Mouse (Mus musculus) lung, adult 2 months (tissue): ENCODE measurements at regions not wholly inside any gene's neighbourhood (a gene's known extent, or its start where the extent isn't known, plus 50 kb on each side); places are given as distances from the start of the nearest gene placed in this dataset.

Experiments
- CTCF ChIP-seq: fragments of 200-500 bp; IDR thresholded peaks from 2 replicates; pipeline ENCODE4 v1.5.1; 2011; ENCODE audit warnings: mild to moderate bottlenecking, low read length, control low read depth; ENCODE audit not compliant: insufficient read depth
- POLR2A ChIP-seq: fragments of 200-500 bp; IDR thresholded peaks from 2 replicates; pipeline ENCODE4 v1.6.1; 2011; ENCODE audit warnings: low read depth, mild to moderate bottlenecking, control low read depth, low read length, borderline replicate concordance; ENCODE audit errors: extremely low read depth

DNA sequence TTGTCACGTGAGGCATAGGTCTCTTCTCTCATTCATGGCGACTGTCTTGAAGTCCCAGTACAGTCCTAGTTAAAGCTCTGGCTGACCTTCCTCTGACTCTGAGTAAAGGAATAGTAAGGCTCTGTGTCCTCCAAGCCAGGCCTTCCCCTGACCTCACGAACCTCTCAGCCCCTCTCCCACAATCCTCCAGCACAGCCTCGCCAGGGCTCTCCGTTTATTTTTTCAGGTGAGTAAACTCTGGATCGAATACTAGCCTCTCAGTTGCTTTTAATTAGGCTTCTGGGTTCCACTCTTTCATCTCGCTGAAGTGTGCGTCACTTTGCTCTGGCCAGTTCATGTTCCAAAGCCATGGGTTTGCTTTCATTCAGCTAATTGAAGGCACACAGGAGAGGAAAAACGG is 133.8 kb downstream of the Mylk4 start:
- TF ChIP-seq CTCF, result no peak
- TF ChIP-seq POLR2A, result no peak
